Mouse (Mus musculus) CH12.LX (cell line): ENCODE data around the gene Tatdn2. TPM values are rescaled to one million over a fixed set of nuclear protein-coding genes. Genes with fewer than 3 reads are reported as not detected.
A peak's percentile ranks its signal among the peaks of the same experiment; 100 is the strongest.

Experiments
- DNase-seq: peaks from one replicate; pipeline ENCODE4 v3.0.0-alpha.2; 2013; ENCODE audit errors: extremely low read depth
- H3K27ac ChIP-seq: 2 replicates; pipeline ENCODE4 v1.5.1; 2012; ENCODE audit warnings: low read depth, mild to moderate bottlenecking, control low read depth, moderate library complexity; ENCODE audit not compliant: insufficient read depth
- H3K27me3 ChIP-seq: replicated peaks from 2 replicates; pipeline ENCODE3; 2012; ENCODE audit warnings: inconsistent platforms
- H3K36me3 ChIP-seq, 2 experiments: replicated peaks in 1 of 2; 2 replicates each; pipeline versions ENCODE3 to v1.6.1; 2012; ENCODE audit warnings: inconsistent platforms in 1 of 2, low read length in 1 of 2, mild to moderate bottlenecking in 1 of 2, mixed read lengths in 1 of 2, moderate library complexity in 1 of 2; ENCODE audit not compliant: control insufficient read depth in 1 of 2, insufficient read depth in 1 of 2
- H3K4me1 ChIP-seq, 2 experiments: 2 replicates each; pipeline ENCODE4 v1.6.1; 2012; ENCODE audit warnings: inconsistent platforms in 1 of 2, moderate library complexity in 1 of 2; ENCODE audit not compliant: insufficient read depth in 2 of 2, control insufficient read depth in 1 of 2
- H3K4me2 ChIP-seq: 2 replicates; pipeline ENCODE4 v1.6.1; 2012; ENCODE audit warnings: low read depth, mild to moderate bottlenecking, control low read depth; ENCODE audit not compliant: poor library complexity, insufficient read depth, severe bottlenecking
- H3K4me3 ChIP-seq, 3 experiments: fragments of 150-350 bp in 1 of 3; sonication (generic) in 1 of 3; replicated peaks in 1 of 3; 2 replicates each; pipeline versions ENCODE3 to v1.5.1; 2011 to 2012; ENCODE audit warnings: low read depth in 2 of 3, low read length in 2 of 3, mild to moderate bottlenecking in 2 of 3, moderate library complexity in 2 of 3, control low read depth in 1 of 3, improper control_type of control experiment in 1 of 3, inconsistent platforms in 1 of 3, mixed read lengths in 1 of 3; ENCODE audit not compliant: poor library complexity in 1 of 3
- H3K79me2 ChIP-seq: replicated peaks from 2 replicates; pipeline ENCODE4 v1.6.1; 2012; ENCODE audit warnings: mild to moderate bottlenecking, moderate library complexity; ENCODE audit not compliant: control insufficient read depth, poor library complexity, insufficient read depth, severe bottlenecking; ENCODE audit errors: extremely low read depth
- H3K9ac ChIP-seq: 2 replicates; pipeline ENCODE4 v1.6.1; 2012; ENCODE audit warnings: low read depth, mild to moderate bottlenecking, control low read depth, moderate library complexity; ENCODE audit not compliant: insufficient read depth
- H3K9me3 ChIP-seq: replicated peaks from 2 replicates; pipeline ENCODE3; 2012; ENCODE audit warnings: low read length, inconsistent platforms, mixed read lengths
- CHD2 ChIP-seq: IDR thresholded peaks from 2 replicates; pipeline ENCODE4 v1.6.1; 2011; ENCODE audit warnings: low read length, improper control_type of control experiment
- E2F4 ChIP-seq: IDR thresholded peaks from 2 replicates; pipeline ENCODE4 v1.6.1; 2011; ENCODE audit warnings: low read depth, low read length, improper control_type of control experiment; ENCODE audit not compliant: insufficient replicate concordance
- ELF1 ChIP-seq: IDR thresholded peaks from 2 replicates; pipeline ENCODE4 v1.6.1; 2014; ENCODE audit warnings: low read depth, mild to moderate bottlenecking, inconsistent platforms, low read length, improper control_type of control experiment
- EP300 ChIP-seq: IDR thresholded peaks from 2 replicates; pipeline ENCODE4 v1.6.1; 2011; ENCODE audit warnings: low read length, improper control_type of control experiment
- ETS1 ChIP-seq: conservative IDR thresholded peaks from 2 replicates; pipeline ENCODE4 v1.6.1; 2012; ENCODE audit warnings: low read depth, mild to moderate bottlenecking, inconsistent platforms, low read length, improper control_type of control experiment, moderate library complexity
- HCFC1 ChIP-seq: IDR thresholded peaks from 2 replicates; pipeline ENCODE4 v1.6.1; 2012; ENCODE audit warnings: low read depth, mild to moderate bottlenecking, inconsistent platforms, low read length, improper control_type of control experiment
- KAT2A ChIP-seq: IDR thresholded peaks from 2 replicates; pipeline ENCODE4 v1.6.1; 2012; ENCODE audit warnings: low read length, improper control_type of control experiment, inconsistent platforms; ENCODE audit not compliant: insufficient replicate concordance
- MAFK ChIP-seq: IDR thresholded peaks from 2 replicates; pipeline ENCODE4 v1.6.1; 2011; ENCODE audit warnings: low read length, improper control_type of control experiment; ENCODE audit not compliant: insufficient replicate concordance
- MEF2A ChIP-seq: IDR thresholded peaks from 2 replicates; pipeline ENCODE4 v1.6.1; 2014; ENCODE audit warnings: low read depth, mild to moderate bottlenecking, inconsistent platforms, low read length, improper control_type of control experiment, borderline replicate concordance
- MXI1 ChIP-seq: IDR thresholded peaks from 2 replicates; pipeline ENCODE4 v1.6.1; 2011; ENCODE audit warnings: mild to moderate bottlenecking, low read depth, low read length, improper control_type of control experiment
- MYC ChIP-seq: IDR thresholded peaks from 2 replicates; pipeline ENCODE4 v1.6.1; 2011; ENCODE audit warnings: low read depth, mild to moderate bottlenecking, improper control_type of control experiment, low read length
- NELFE ChIP-seq: IDR thresholded peaks from 2 replicates; pipeline ENCODE4 v1.6.1; 2011; ENCODE audit warnings: low read depth, low read length, improper control_type of control experiment
- NRF1 ChIP-seq: IDR thresholded peaks from 2 replicates; pipeline ENCODE4 v1.6.1; 2014; ENCODE audit warnings: low read depth, mild to moderate bottlenecking, inconsistent platforms, low read length, improper control_type of control experiment, moderate library complexity
- PAX5 ChIP-seq: IDR thresholded peaks from 2 replicates; pipeline ENCODE4 v1.6.1; 2012; ENCODE audit warnings: low read length, inconsistent platforms, mixed read lengths
- POLR2A ChIP-seq: IDR thresholded peaks from 2 replicates; pipeline ENCODE4 v1.6.1; 2011; ENCODE audit warnings: low read depth, mild to moderate bottlenecking, improper control_type of control experiment, low read length
- RCOR1 ChIP-seq: conservative IDR thresholded peaks from 2 replicates; pipeline ENCODE4 v1.6.1; 2012; ENCODE audit warnings: low read depth, mild to moderate bottlenecking, inconsistent platforms, low read length, improper control_type of control experiment
- SIN3A ChIP-seq: IDR thresholded peaks from 2 replicates; pipeline ENCODE4 v1.6.1; 2012; ENCODE audit warnings: low read length, improper control_type of control experiment, inconsistent platforms
- SMC3 ChIP-seq: IDR thresholded peaks from 2 replicates; pipeline ENCODE4 v1.6.1; 2011; ENCODE audit warnings: low read depth, low read length, improper control_type of control experiment
- USF1 ChIP-seq: IDR thresholded peaks from 2 replicates; pipeline ENCODE4 v1.6.1; 2014; ENCODE audit warnings: low read depth, mild to moderate bottlenecking, inconsistent platforms, low read length, improper control_type of control experiment
- ZC3H11A ChIP-seq: IDR thresholded peaks from 2 replicates; pipeline ENCODE4 v1.6.1; 2012; ENCODE audit warnings: low read depth, mild to moderate bottlenecking, inconsistent platforms, low read length, improper control_type of control experiment
- dilution Hi-C: fragments of 300-500 bp; cut with MboI; formaldehyde crosslinking; loops from 2 replicates; pipeline ENCODE4 v1.14.3; 2020; ENCODE audit warnings: low sequenced_read_pairs; ENCODE audit not compliant: extremely low pct_unique_long_range_greater_than_20kb, extremely low pct_ligation_motif_present
- in situ Hi-C: fragments of 300-500 bp; cut with MboI; formaldehyde crosslinking; loops from 3 replicates; pipeline ENCODE4 v1.14.3; 2019; ENCODE audit warnings: low sequenced_read_pairs, low pct_ligation_motif_present, low pct_unique_long_range_greater_than_20kb, mixed read lengths
- polyA plus RNA-seq: library from polyadenylated mRNA; unstranded; fragments of >175 nt; gene quantifications from 2 replicates; pipeline ENCODE4 v1.2.1, GENCODE M21; 2012; ENCODE audit warnings: low read depth; ENCODE audit not compliant: insufficient read length
- total RNA-seq, 2 experiments: library from RNA; depleted of rRNA; stranded (reverse); fragments of 300-350 nt in 1 of 2; fragments of >200 nt in 1 of 2; gene quantifications; 2 replicates each; pipeline ENCODE4 v1.2.3; 2012 to 2014

The Tatdn2 gene
- total and polyA plus RNA-seq, 3 experiments, result 35.1 to 58.0 (median 35.5) TPM

DNA sequence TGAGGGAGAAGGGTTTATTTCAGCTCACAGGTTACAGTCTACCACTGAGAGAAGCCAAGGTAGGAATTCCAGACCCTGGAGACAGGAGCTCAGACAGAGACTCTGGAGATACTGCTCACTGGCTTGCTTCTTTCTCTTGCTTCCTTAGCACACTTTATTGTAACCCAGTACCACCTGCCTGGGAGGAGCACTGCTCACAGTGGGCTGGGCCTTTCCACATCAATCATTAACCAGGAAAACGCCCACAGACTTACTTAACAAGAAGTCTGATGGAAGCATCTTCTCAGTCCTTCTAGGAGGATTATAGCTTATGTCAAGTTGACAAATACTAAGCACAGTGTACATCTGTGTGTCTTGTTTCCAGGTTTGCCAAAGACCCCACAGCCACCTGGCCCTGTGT, 17.9 kb downstream of the Tatdn2 start:
- in situ Hi-C loops, result no loop called here
- peak overlapping the region; percentile 62 for H3K27ac ChIP-seq

DNA sequence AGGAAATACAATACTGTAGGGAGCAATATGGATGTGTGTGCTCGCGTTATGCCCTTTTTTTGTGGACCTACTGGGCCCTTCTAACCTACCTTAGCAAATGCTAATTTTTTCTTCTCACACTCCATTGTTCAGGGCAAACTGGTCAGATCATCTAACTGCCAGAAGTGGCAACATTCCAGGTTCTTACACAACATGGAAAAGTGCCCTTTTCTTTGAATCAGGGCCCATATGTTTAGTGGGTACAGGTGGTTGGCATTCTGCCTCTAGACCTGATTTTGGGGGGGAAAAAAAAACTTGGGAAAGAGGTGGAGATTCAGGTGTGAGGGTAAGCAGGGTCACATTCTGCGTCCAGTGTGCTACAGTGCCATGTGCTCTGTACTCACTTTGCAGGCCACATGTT, 20.7 kb downstream of the Tatdn2 start:
- peaks cover 81 to 95% of the 10 kb centered on the region in 2 experiments for H3K36me3 ChIP-seq
- peaks cover 11 to 29% of the 10 kb centered on the region in 2 experiments for H3K4me1 ChIP-seq
- H3K9me3 ChIP-seq, result no peaks in the 10 kb centered on the region
- TF ChIP-seq PAX5 (no peak), RCOR1 (no peak), CHD2 (no peak)
- H3K79me2 ChIP-seq, result no peaks in the 10 kb centered on the region
- H3K27me3 ChIP-seq, result no peaks in the 10 kb centered on the region
- DNase-seq, result no peak
- dilution Hi-C loops (no loop called here), in situ Hi-C loops (no loop called here)
- H3K4me2 ChIP-seq, result no peak overlapping the region
- H3K27ac ChIP-seq, result no peak overlapping the region
- no peak overlapping the region for H3K4me3 ChIP-seq
- H3K9ac ChIP-seq, result no peak overlapping the region

More for the DNA sequence above, 17.9 kb downstream of the Tatdn2 start:
- H3K79me2 ChIP-seq, result no peaks in the 10 kb centered on the region; the same call in 1 of the 2 replicates
- TF ChIP-seq NRF1, result no peak
- TF ChIP-seq USF1, result no peak
- no peak for TF ChIP-seq ZC3H11A
- no peak for TF ChIP-seq SMC3
- no peak for TF ChIP-seq E2F4
- TF ChIP-seq MYC, result no peak
- no peak for TF ChIP-seq SIN3A
- TF ChIP-seq KAT2A, result no peak
- TF ChIP-seq MEF2A, result no peak
- TF ChIP-seq ETS1, result no peak
- H3K9me3 ChIP-seq, result no peaks in the 10 kb centered on the region
- H3K9ac ChIP-seq, result no peak overlapping the region
- no peak for DNase-seq
- peaks cover 80 to 95% of the 10 kb centered on the region in 2 experiments for H3K36me3 ChIP-seq
- dilution Hi-C loops, result no loop called here
- peaks cover 11 to 33% of the 10 kb centered on the region in 2 experiments for H3K4me1 ChIP-seq
- no peak overlapping the region for H3K4me2 ChIP-seq
- no peak overlapping the region for H3K4me3 ChIP-seq
- H3K27me3 ChIP-seq, result no peaks in the 10 kb centered on the region

DNA sequence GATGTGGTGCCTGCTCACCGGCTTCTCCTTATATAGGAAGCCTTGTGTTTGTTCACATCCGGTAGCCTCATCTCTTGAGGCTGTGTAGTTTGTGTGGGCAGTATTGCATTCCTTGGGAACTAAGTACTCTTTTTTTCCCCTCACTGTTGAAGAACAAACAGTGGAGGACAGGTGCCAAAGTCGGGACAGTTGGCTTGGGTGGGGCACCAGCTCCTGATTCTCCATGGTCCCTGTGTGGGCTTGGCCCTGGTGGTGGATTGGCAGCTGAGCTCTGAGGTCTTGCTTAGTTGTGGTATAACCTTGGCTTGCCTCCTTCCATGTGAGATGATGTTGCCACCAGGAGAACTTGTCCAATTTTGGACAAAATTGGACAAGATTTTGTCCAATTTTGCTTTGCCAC, 23.0 kb downstream of the Tatdn2 start, which contains the start of gene Ghrl:
TSS of gene Ghrl (minus strand) at position 3 of the 400 bp plus-strand sequence.
- no peak within 1 kb of the TSS for H3K4me2 ChIP-seq
- H3K9ac ChIP-seq, result no peak within 1 kb of the TSS
- peaks cover 0 to 8% of the 10 kb centered on the region in 2 experiments; a peak in 1 of 4 replicates for H3K4me1 ChIP-seq
- no peaks in the 10 kb centered on the region for H3K9me3 ChIP-seq
- no peak within 1 kb of the TSS for H3K27ac ChIP-seq
- H3K27me3 ChIP-seq, result no peaks in the 10 kb centered on the region
- DNase-seq, result no peak
- peaks cover 77 to 98% of the 10 kb centered on the region in 2 experiments for H3K36me3 ChIP-seq
- TF ChIP-seq ELF1 (no peak), EP300 (no peak), MAFK (no peak), MEF2A (no peak), HCFC1 (no peak), POLR2A (no peak), PAX5 (no peak), MYC (no peak), ETS1 (no peak), MXI1 (no peak), NELFE (no peak)
- no peaks in the 10 kb centered on the region for H3K79me2 ChIP-seq
- dilution Hi-C loops, result no loop called here
- in situ Hi-C loops, result no loop called here
- no peak within 1 kb of the TSS for H3K4me3 ChIP-seq
